13 mouse cellular contexts compared by ENCODE assay signal in the genomic region with DNA sequence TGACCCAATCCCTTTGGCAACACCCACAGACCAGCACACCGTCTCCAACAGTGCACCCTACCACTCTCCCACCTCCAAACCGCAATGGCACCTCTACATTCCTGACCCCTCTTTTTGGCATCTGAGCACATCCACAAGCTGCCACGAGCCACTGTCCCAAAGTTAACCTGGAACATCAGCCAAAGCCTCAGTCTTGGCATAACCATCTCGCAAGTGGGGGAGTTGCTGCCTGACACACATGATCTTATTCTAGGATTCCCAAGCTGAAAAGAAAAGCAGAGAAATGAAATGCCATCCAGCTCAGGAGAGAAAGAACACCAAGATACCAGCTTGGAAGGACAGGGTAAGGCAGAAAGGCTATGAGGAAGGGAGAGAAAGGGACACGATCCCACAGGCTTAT.
"Had no signal": no experiment of that assay in that cellular context is flagged by ENCODE, and none has a peak within 500 bp of the region (broad histone marks: within the 10 kb centered on the region; RNA-seq: fewer than 3 reads in every experiment).

No protein-coding gene starts in this region.

- H3K4me3 ChIP-seq: limb, embryonic 12.5 days; liver, embryonic 13.5 days; lung, embryonic 15.5 days; neural tube, embryonic 12.5 days; stomach, embryonic 15.5 days had no signal

- H3K9ac ChIP-seq: limb, embryonic 12.5 days; liver, embryonic 13.5 days; liver, postnatal 0 days; lung, embryonic 15.5 days; neural tube, embryonic 12.5 days; stomach, embryonic 15.5 days had no signal

- H3K4me2 ChIP-seq: limb, embryonic 12.5 days; liver, embryonic 13.5 days; lung, embryonic 15.5 days; neural tube, embryonic 12.5 days; stomach, embryonic 15.5 days had no signal

- ATAC-seq: liver, postnatal 0 days had no signal

- DNase-seq: kidney, adult 18-20 months; kidney, postnatal 10 days; kidney, postnatal 4 days; liver; liver, embryonic 13.5 days; liver, postnatal 0 days; midbrain, embryonic 14.5 days; thymus, adult 2 months; thymus, postnatal 25 days had no signal

- H3K27ac ChIP-seq: limb, embryonic 12.5 days; liver, embryonic 13.5 days; lung, embryonic 15.5 days; neural tube, embryonic 12.5 days; stomach, embryonic 15.5 days had no signal

- H3K9me3 ChIP-seq: limb, embryonic 12.5 days; liver, embryonic 13.5 days; lung, embryonic 15.5 days; neural tube, embryonic 12.5 days; stomach, embryonic 15.5 days had no signal

- H3K27me3 ChIP-seq: limb, embryonic 12.5 days; liver, embryonic 13.5 days; lung, embryonic 15.5 days; neural tube, embryonic 12.5 days; stomach, embryonic 15.5 days had no signal
